Mouse (Mus musculus): ENCODE data around the gene Rnaseh2a. TPM values are rescaled to one million over a fixed set of nuclear protein-coding genes. Genes with fewer than 3 reads are reported as not detected.
A peak's percentile ranks its signal among the peaks of the same experiment; 100 is the strongest.

Rnaseh2a gene
- polyA plus RNA-seq, 1 experiment from 2014 or later: 108 TPM

DNA sequence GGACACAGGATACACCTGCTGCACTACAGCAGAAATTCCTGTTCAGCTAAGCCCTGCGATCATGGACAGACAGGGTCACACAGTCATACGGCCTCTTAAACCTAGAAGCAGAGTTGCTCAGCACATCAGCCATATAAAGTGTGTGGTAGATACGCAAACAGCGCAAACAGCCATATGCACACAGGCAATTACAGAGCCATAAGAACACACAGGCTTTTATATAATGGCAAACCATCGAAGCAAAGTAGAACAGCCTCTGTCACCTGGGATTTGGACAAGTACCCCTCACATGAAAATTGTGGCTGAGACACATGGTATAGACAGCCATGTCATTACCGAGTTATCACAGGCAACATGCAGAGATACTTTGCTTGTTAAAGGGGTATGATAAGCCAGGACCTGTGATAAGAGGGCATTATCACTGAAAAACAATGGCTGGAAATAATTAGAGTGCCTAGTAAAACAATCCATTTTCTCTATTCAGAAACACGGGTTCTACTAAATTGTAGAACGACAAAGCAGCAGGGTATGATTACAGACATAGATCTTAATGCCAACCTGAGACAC is 16.9 kb upstream of the Rnaseh2a start:
- H3K9ac ChIP-seq (ENCODE audit: low read length): peak overlapping the region; percentile 65
- peaks cover 41% of the 10 kb centered on the region for H3K4me1 ChIP-seq (ENCODE audit: control insufficient read depth, insufficient read depth, low read length)
- H3K27me3 ChIP-seq (ENCODE audit: control insufficient read depth, insufficient read depth, low read length): no peaks in the 10 kb centered on the region
- H3K9me3 ChIP-seq (replicated peaks; ENCODE audit: control insufficient read depth, low read length): no peaks in the 10 kb centered on the region
- WGBS: 30% methylated on average over 8 of the region's 8 CpGs
- no peak for ATAC-seq (ENCODE audit: insufficient read depth, low FRiP score)
- H3K4me2 ChIP-seq (ENCODE audit: low read depth, low read length): peak overlapping the region; percentile 79
- H3K36me3 ChIP-seq (ENCODE audit: control insufficient read depth, insufficient read depth, low read length): no peaks in the 10 kb centered on the region
- peak overlapping the region; percentile 94 for H3K27ac ChIP-seq (ENCODE audit: low read length)
- H3K4me3 ChIP-seq (replicated peaks; ENCODE audit: low read length): peak overlapping the region; percentile 43

DNA sequence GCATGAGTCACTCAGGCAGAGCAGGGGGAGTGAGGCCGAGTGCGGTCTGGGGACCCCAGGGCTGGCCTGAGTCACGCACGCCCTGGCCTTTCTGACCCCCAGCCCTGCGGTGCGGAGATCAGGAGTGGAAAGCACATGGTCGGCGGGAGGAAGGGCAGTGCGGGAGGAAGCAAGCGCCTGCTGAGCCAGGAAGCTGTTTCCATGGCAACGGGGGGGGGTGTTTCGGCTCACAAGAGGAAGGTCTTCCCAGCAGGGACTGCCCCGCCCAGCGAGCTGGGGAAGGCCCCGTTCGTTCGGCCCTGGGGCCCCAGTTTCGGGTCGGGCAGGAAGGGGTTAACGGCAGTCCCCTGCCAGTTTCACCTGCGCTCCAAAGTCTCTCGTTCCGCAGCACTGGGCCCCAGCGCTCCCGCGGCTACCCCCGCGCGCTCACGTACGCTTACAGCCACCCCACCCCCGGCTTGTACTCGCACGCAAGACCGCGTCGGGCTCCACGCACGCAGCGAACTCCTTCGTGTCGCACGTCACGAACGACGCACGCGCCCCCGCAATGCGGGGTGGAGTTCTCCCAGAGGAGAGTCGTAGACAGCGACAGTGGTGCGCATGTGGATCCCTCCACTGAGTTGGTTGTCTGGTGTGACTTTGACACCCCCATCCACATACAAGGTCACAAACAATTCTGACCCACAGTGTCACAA is 16.3 kb upstream of the Rnaseh2a start:
- ATAC-seq (ENCODE audit: insufficient read depth, low FRiP score): peak; percentile 26
- no peaks in the 10 kb centered on the region for H3K9me3 ChIP-seq (replicated peaks; ENCODE audit: control insufficient read depth, low read length)
- H3K9ac ChIP-seq (ENCODE audit: low read length): peak overlapping the region; percentile 65
- peak overlapping the region; percentile 79 for H3K4me2 ChIP-seq (ENCODE audit: low read depth, low read length)
- H3K36me3 ChIP-seq (ENCODE audit: control insufficient read depth, insufficient read depth, low read length): no peaks in the 10 kb centered on the region
- no peaks in the 10 kb centered on the region for H3K27me3 ChIP-seq (ENCODE audit: control insufficient read depth, insufficient read depth, low read length)
- peak overlapping the region; percentile 94 for H3K27ac ChIP-seq (ENCODE audit: low read length)
- peak overlapping the region; percentile 43 for H3K4me3 ChIP-seq (replicated peaks; ENCODE audit: low read length)
- peaks cover 45% of the 10 kb centered on the region for H3K4me1 ChIP-seq (ENCODE audit: control insufficient read depth, insufficient read depth, low read length)
- WGBS: under 1% methylated on average over 53 of the region's 53 CpGs

DNA sequence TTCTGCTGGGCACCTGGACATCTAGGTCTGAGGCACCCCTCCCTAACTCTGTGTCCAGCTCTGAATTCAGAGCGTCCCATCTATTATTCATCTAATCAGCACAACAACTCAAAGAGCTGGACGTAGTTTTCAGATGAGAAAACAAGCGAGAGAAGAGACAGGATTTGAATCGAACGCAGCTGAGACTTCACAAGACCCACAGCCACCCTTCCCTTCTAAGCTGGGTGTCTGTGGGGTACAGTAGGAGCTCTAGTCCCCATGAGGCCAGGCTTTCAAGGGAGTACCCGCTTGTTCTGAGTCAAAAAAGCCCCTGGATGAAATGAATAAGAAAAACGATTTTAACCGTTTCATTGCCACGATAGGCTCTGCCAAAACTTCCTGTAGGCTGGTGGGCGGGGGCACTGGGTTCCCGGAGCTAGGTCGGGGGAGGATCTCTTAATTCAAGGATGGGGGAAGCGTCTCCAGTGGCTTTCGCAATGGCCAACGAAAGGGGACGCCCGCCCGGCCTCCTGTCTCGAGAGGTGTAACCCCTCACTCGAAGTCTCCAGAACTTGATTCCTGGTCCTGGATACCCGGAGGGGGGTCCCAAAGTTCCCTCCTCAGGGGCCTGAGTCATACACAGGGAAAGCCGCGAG is 15.6 kb upstream of the Rnaseh2a start:
- no peak for ATAC-seq (ENCODE audit: insufficient read depth, low FRiP score)
- no peaks in the 10 kb centered on the region for H3K36me3 ChIP-seq (ENCODE audit: control insufficient read depth, insufficient read depth, low read length)
- peak overlapping the region; percentile 79 for H3K4me2 ChIP-seq (ENCODE audit: low read depth, low read length)
- under 1% methylated on average over 23 of the region's 23 CpGs for WGBS
- peak overlapping the region; percentile 43 for H3K4me3 ChIP-seq (replicated peaks; ENCODE audit: low read length)
- peak overlapping the region; percentile 65 for H3K9ac ChIP-seq (ENCODE audit: low read length)
- H3K4me1 ChIP-seq (ENCODE audit: control insufficient read depth, insufficient read depth, low read length): peaks cover 47% of the 10 kb centered on the region
- no peaks in the 10 kb centered on the region for H3K9me3 ChIP-seq (replicated peaks; ENCODE audit: control insufficient read depth, low read length)
- H3K27ac ChIP-seq (ENCODE audit: low read length): peak overlapping the region; percentile 94
- no peaks in the 10 kb centered on the region for H3K27me3 ChIP-seq (ENCODE audit: control insufficient read depth, insufficient read depth, low read length)

DNA sequence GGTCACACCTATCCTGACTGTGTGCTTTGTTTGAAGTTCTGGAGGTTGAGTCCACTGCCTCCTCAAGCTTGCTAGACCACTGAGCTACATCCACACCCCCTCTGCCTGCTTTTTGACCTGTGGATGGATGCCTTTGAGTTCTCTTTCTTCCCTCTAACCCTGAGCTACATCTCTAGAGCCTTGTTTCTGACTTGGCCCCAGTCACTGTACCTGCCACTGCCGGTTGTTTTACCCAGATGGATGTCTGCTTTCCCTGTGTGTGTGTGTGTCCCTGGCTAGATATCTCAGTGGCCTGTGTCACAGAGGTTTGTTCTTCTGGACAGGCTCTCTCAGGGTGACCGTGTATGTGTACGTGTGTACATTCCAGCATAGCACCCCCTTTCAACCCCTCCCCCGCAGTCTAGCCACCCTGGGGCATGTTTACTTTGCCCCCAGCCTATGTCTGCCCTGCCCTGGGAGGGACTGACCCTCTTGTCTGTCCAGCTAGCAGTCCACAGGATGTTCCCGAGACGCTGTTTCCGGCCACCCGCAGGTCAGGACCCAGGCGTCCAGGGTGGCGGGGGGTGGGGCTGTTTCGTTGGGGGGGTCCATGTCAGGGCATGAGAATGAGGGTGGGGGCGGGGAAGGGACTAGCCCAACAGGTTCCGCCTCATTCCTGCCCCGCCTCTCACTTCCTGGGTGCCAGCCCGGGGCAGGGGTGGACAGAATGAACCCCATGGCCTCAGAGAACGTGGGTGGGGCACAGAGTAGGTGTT is 14.9 kb upstream of the Rnaseh2a start:
- peaks cover 54% of the 10 kb centered on the region for H3K4me1 ChIP-seq (ENCODE audit: control insufficient read depth, insufficient read depth, low read length)

DNA sequence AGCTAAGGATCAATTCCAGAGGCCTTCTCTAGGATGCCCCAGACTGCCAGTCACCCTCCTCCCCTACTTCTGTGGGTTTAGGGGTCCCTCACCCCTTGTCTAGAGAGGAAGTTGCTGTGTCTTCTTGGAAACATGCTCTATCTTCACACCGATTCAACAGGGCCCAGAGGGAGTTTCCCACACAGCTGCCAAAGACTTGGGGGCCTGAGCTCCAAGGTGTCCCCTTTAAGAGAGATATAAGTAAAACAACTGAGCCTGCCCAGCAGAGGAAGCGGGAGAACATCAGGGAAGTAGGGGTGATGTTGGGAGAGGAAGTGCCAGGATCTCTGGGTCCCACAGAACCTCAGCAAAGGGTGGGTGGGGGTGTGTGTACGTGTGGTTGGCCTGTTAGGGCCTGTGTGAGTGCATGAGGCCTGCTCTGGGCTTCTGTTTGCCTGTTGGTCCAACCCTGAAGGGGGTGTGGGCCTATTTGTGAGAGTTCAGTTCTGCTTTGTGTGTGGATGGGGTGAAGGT is 13.0 kb upstream of the Rnaseh2a start:
- no peaks in the 10 kb centered on the region for H3K9me3 ChIP-seq (replicated peaks; ENCODE audit: control insufficient read depth, low read length)
- no peaks in the 10 kb centered on the region for H3K36me3 ChIP-seq (ENCODE audit: control insufficient read depth, insufficient read depth, low read length)
- H3K4me2 ChIP-seq (ENCODE audit: low read depth, low read length): peak overlapping the region; percentile 12; the same call in 1 of the 2 replicates
- peak overlapping the region; percentile 94 for H3K27ac ChIP-seq (ENCODE audit: low read length)
- whole genome bisulfite sequencing: 35% methylated on average over 3 of the region's 3 CpGs
- no peak overlapping the region for H3K4me3 ChIP-seq (replicated peaks; ENCODE audit: low read length)
- peaks cover 62% of the 10 kb centered on the region for H3K4me1 ChIP-seq (ENCODE audit: control insufficient read depth, insufficient read depth, low read length)
- no peak for ATAC-seq (ENCODE audit: insufficient read depth, low FRiP score)
- H3K27me3 ChIP-seq (ENCODE audit: control insufficient read depth, insufficient read depth, low read length): no peaks in the 10 kb centered on the region
- peak overlapping the region; percentile 11 for H3K9ac ChIP-seq (ENCODE audit: low read length)

More for the DNA sequence above, 14.9 kb upstream of the Rnaseh2a start:
- Histone ChIP-seq H3K27me3 (ENCODE audit: control insufficient read depth, insufficient read depth, low read length) (no peaks in the 10 kb centered on the region), H3K27ac (ENCODE audit: low read length) (peak overlapping the region; percentile 94), H3K4me2 (ENCODE audit: low read depth, low read length) (peak overlapping the region; percentile 79), H3K4me3 (replicated peaks; ENCODE audit: low read length) (peak overlapping the region; percentile 43), H3K9ac (ENCODE audit: low read length) (peak overlapping the region; percentile 65), H3K9me3 (replicated peaks; ENCODE audit: control insufficient read depth, low read length) (no peaks in the 10 kb centered on the region), H3K36me3 (ENCODE audit: control insufficient read depth, insufficient read depth, low read length) (no peaks in the 10 kb centered on the region)
- WGBS: 5% methylated on average over 16 of the region's 16 CpGs
- peak; percentile 5; the same call in 1 of the 2 replicates for ATAC-seq (ENCODE audit: insufficient read depth, low FRiP score)

DNA sequence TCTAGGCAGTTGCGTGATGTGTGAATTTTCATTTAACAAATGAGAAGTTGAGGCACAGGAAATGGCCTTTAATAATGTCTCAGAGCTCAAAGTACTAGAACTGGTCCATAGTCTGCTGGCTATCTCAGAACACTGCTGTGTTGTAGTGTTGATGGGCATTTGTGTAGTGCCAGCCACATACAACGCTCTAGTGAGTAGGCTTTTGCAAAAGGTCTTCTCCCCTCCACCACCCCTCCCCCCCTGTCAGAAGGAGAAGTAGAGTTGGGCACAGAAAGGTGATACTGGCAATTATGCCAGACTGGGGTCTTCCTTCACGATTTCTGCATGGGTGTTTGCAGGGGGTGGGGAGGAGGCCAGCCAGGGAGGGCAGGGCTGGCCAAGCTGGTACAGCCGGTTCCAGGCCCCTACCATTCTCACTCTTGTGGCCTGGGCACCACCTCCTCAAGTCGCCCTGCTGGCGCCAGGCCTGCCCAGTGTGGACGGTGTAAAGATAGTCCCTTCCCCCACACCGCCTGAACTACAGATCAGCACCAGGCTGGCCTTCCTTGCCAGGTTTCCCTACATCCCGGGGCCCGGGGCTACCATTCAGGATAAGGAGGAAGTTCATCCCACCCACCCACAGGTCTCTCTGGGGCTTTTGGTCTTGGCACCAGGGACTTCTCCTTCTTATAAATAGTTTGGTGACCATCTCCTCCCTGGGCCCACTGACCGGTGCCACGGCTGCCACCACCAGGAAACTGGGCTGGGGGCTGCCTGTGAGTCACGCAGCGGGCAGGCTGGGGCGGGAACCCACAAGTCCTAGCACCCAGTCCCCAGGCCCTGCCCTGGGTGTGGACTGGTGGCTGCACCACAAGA is 12.3 kb upstream of the Rnaseh2a start:
- Histone ChIP-seq H3K4me3 (replicated peaks; ENCODE audit: low read length) (no peak overlapping the region), H3K36me3 (ENCODE audit: control insufficient read depth, insufficient read depth, low read length) (no peaks in the 10 kb centered on the region), H3K9me3 (replicated peaks; ENCODE audit: control insufficient read depth, low read length) (no peaks in the 10 kb centered on the region), H3K4me2 (ENCODE audit: low read depth, low read length) (peak overlapping the region; percentile 12; the same call in 1 of the 2 replicates), H3K9ac (ENCODE audit: low read length) (peak overlapping the region; percentile 11; the same call in 1 of the 2 replicates), H3K4me1 (ENCODE audit: control insufficient read depth, insufficient read depth, low read length) (peaks cover 61% of the 10 kb centered on the region), H3K27ac (ENCODE audit: low read length) (peak overlapping the region; percentile 94), H3K27me3 (ENCODE audit: control insufficient read depth, insufficient read depth, low read length) (no peaks in the 10 kb centered on the region)
- 68% methylated on average over 15 of the region's 15 CpGs for WGBS
- no peak for ATAC-seq (ENCODE audit: insufficient read depth, low FRiP score)

DNA sequence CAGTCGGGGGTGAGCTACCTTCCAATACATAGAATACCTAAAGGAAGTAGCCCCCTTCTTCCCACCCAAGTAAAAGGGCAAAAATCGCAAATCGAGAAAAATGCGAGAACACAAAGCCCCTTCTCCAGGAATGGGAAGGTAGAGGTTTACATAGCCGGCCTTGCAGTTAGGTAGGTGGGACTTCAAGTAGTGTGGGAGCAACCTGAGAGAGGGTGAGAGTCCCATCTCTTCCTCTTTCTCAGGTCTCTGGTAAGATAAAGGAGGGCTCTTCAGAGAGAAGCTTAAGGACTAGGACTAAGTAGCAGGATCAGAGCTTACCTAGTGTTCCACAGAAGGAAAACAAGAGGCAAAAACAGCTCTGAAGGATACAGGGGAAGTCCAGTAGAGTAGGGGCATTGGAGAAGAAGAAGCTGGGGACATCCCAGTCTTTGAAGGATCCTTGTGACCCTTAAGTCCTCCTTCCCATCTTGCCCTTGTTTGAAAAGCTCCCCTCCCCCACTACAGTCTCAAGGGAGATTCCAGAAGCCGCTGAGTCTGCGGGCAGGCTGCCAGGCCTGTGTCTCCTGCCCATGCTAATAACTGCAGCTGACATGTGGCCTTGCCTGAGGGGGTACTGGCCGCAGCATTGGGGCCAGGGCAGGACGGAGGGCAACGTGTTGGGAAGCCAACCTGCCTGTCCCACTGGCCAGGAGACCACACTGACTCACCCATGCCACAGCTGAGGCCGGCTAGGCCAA is 11.2 kb upstream of the Rnaseh2a start:
- peaks cover 63% of the 10 kb centered on the region for H3K4me1 ChIP-seq (ENCODE audit: control insufficient read depth, insufficient read depth, low read length)
- peak overlapping the region; percentile 94 for H3K27ac ChIP-seq (ENCODE audit: low read length)
- H3K9me3 ChIP-seq (replicated peaks; ENCODE audit: control insufficient read depth, low read length): no peaks in the 10 kb centered on the region
- no peak for ATAC-seq (ENCODE audit: insufficient read depth, low FRiP score)
- H3K4me3 ChIP-seq (replicated peaks; ENCODE audit: low read length): peak overlapping the region; percentile 72
- H3K4me2 ChIP-seq (ENCODE audit: low read depth, low read length): peak overlapping the region; percentile 90
- H3K9ac ChIP-seq (ENCODE audit: low read length): peak overlapping the region; percentile 87
- WGBS: 30% methylated on average over 11 of the region's 11 CpGs
- H3K27me3 ChIP-seq (ENCODE audit: control insufficient read depth, insufficient read depth, low read length): no peaks in the 10 kb centered on the region
- no peaks in the 10 kb centered on the region for H3K36me3 ChIP-seq (ENCODE audit: control insufficient read depth, insufficient read depth, low read length)

Measured in stomach, embryonic 16.5 days (tissue).